Mouse (Mus musculus): ENCODE measurements around the gene Sez6.
A peak's percentile ranks its signal among the peaks of the same experiment; 100 is the strongest.

Sez6 gene

DNA sequence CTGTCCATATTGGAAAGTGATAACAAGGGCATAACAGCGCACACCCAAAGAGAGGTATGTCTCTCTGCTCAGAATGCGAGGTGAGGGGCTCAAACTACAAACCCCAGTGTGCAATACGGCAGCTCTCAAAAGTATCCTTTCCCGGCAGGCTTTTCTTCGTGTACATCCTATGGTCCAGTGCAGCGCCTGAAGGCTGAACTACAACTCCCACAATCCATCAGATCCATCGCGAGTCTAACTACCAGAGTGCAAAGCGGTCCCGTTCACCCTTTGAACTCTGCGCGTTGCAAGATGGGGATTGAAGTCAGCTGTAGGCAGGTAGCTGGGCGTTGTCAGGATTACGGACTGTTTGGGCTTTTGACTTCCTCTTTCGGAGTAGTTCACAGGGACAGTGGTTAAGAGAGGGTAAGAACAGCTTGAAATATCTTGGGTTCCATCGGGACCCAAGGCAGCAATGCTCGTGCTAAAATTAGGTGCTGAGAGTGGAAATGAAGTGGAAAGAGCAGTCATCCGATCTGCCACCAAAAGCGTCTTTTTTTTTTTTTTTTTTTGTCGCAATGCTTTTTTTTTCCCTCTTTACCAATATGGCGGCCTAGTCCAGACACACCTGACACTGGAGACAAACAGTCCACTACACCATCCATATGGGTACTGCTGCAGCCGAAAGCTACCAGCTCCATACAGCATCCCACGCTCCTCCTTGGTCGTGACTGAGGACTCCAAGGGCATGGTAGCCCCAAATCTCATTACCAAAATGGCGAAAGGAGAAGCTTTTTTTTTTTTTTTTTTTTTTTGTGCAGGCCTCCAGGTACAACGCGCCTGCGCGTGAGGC, 51.2 kb downstream of the Sez6 start:
- DNase-seq (ENCODE audit: low spot score): peak; percentile 98

DNA sequence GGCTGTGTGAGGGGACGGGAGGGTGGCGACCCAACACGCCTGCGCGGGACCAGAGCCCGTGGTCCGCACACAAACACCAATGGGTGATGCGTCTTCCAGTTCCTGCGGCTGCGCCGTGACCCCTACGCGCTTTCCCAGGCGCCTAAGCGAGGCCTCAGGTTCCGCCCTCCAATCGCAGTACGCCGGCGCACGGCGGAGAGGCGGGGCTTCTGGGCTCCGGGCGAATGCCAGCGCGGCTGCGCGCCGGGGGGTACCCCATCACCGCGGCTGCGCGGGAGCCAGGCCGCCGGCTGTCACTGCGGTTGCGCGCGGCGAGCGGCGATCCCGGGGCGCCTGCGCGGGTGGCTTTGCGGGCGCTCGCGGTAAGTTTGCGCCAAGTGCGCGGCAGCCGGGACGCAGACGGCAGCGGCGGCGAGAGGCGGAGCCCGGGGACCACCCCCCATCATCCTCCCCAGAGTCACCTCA, 51.9 kb downstream of the Sez6 start, which contains the start of gene Phf12:
TSS of gene Phf12 (plus strand) at position 314 of the 465 bp plus-strand sequence.
- peak; percentile 99 for DNase-seq (ENCODE audit: low spot score)

GRCm38 (mm10) chr11:77983191-77983936, 52.8 kb downstream of the Sez6 start:
- DNase-seq (ENCODE audit: low spot score): peak; percentile 61

GRCm38 (mm10) chr11:77983937-77984835, 53.6 kb downstream of the Sez6 start:
- peak; percentile 83 for DNase-seq (ENCODE audit: low spot score)

DNA sequence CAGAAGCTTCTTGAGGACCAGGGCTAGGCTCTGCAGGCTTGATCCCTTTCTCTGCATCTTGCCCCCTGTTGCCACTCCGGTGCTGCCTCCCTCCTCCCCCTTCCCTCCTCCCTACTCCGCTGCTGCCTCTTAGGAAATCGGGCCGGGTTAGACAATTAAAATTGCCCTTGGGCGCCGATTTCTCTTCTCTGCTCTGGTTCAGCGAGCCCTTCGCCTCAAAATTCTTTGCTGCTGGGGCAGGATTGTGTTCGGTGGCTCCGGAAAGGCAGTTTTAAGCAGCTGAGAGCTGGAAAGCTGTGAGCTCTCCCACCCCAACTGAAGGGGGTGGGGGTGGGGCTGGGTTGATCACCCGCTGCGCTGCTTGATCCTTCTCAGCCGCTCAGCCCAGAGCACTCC, 54.2 kb downstream of the Sez6 start:
- no peak for DNase-seq (ENCODE audit: low spot score)

- no peak for DNase-seq (ENCODE audit: low spot score)
These were observed 55.0 kb downstream of the Sez6 start for GRCm38 (mm10) chr11:77985541-77986065.

- DNase-seq (ENCODE audit: low spot score): no peak
These were observed 58.6 kb downstream of the Sez6 start for GRCm38 (mm10) chr11:77989071-77989690.

GRCm38 (mm10) chr11:77995556-77995955, 65.0 kb downstream of the Sez6 start:
- DNase-seq (ENCODE audit: low spot score): no peak

- no peak for DNase-seq (ENCODE audit: low spot score)
These were observed 75.8 kb downstream of the Sez6 start for GRCm38 (mm10) chr11:78006446-78006845.

DNA sequence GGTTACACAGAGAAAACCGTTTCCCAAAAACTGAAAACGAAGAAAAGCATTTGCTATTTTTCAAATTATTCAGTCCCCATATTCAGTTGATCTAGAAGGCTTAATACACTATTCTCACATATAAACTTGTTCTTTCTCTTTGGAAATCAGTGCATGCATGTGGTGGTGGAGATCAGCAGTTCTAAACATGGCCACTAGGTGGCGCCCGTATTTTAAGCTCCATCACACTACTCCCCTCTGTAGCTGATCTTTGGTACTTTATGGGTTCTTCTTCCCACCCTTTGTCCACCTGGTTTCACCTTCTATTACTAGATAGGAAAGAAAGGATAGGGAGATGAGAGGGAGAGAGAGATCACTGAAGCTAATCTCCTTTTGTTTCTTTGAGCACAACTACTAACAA, 89.1 kb downstream of the Sez6 start:
- DNase-seq (ENCODE audit: low spot score): peak; percentile 47

- DNase-seq (ENCODE audit: low spot score): no peak
These were observed 93.0 kb downstream of the Sez6 start for GRCm38 (mm10) chr11:78023607-78024006.
